Mouse (Mus musculus): ENCODE measurements at regions not wholly inside any gene's neighbourhood (a gene's known extent, or its start where the extent isn't known, plus 50 kb on each side); places are given as distances from the start of the nearest gene placed in this dataset.
"Not testable (repeated sequence)": the region's sequence is repeated elsewhere in the genome, so short reads cannot be mapped to it uniquely, and the experiment has no call there.

- DNase-seq (ENCODE audit: low spot score) = no peak
Observed at GRCm38 (mm10) chr13:25722595-25723525, 452.6 kb upstream of the Nrsn1 start.

- DNase-seq (ENCODE audit: low spot score) = no peak
Observed at GRCm38 (mm10) chr13:25700965-25701364, 430.7 kb upstream of the Nrsn1 start.

- DNase-seq (ENCODE audit: low spot score) = no peak
Observed at GRCm38 (mm10) chr13:25695956-25696355, 425.7 kb upstream of the Nrsn1 start.

GRCm38 (mm10) chr13:25695017-25695604 is 424.8 kb upstream of the Nrsn1 start:
- no peak for DNase-seq (ENCODE audit: low spot score)

GRCm38 (mm10) chr13:25678221-25678735 is 408.0 kb upstream of the Nrsn1 start:
- DNase-seq (ENCODE audit: low spot score) = no peak

- DNase-seq (ENCODE audit: low spot score) = no peak
Observed at GRCm38 (mm10) chr13:25675208-25675607, 404.9 kb upstream of the Nrsn1 start.

GRCm38 (mm10) chr13:25666022-25666421 is 395.7 kb upstream of the Nrsn1 start:
- no peak for DNase-seq (ENCODE audit: low spot score)

- DNase-seq (ENCODE audit: low spot score) = no peak
Observed at GRCm38 (mm10) chr13:25664963-25665606, 394.8 kb upstream of the Nrsn1 start.

- no peak for DNase-seq (ENCODE audit: low spot score)
Observed at GRCm38 (mm10) chr13:25648430-25648786, 378.1 kb upstream of the Nrsn1 start.

- no peak for DNase-seq (ENCODE audit: low spot score)
Observed at GRCm38 (mm10) chr13:25647711-25648429, 377.6 kb upstream of the Nrsn1 start.

- DNase-seq (ENCODE audit: low spot score) = peak; percentile 61
Observed at GRCm38 (mm10) chr13:25639522-25640291, 369.4 kb upstream of the Nrsn1 start.

- DNase-seq (ENCODE audit: low spot score) = no peak
Observed at GRCm38 (mm10) chr13:25629466-25629865, 359.2 kb upstream of the Nrsn1 start.

GRCm38 (mm10) chr13:25617578-25617977 is 347.3 kb upstream of the Nrsn1 start:
- no peak for DNase-seq (ENCODE audit: low spot score)

GRCm38 (mm10) chr13:25611986-25612385 is 341.7 kb upstream of the Nrsn1 start:
- DNase-seq (ENCODE audit: low spot score) = no peak

GRCm38 (mm10) chr13:25609641-25610040 is 339.3 kb upstream of the Nrsn1 start:
- no peak for DNase-seq (ENCODE audit: low spot score)

- no peak for DNase-seq (ENCODE audit: low spot score)
Observed at GRCm38 (mm10) chr13:25609241-25609640, 338.9 kb upstream of the Nrsn1 start.

- not testable (repeated sequence) for DNase-seq (ENCODE audit: low spot score)
Observed at GRCm38 (mm10) chr13:25601351-25601750, 331.0 kb upstream of the Nrsn1 start.

- no peak for DNase-seq (ENCODE audit: low spot score)
Observed at GRCm38 (mm10) chr13:25594629-25595028, 324.3 kb upstream of the Nrsn1 start.

- no peak for DNase-seq (ENCODE audit: low spot score)
Observed at GRCm38 (mm10) chr13:25570641-25571040, 300.3 kb upstream of the Nrsn1 start.

- peak; percentile 29 for DNase-seq (ENCODE audit: low spot score)
Observed at GRCm38 (mm10) chr13:25562746-25563145, 292.4 kb upstream of the Nrsn1 start.

- DNase-seq (ENCODE audit: low spot score) = no peak
Observed at GRCm38 (mm10) chr13:25560339-25560738, 290.0 kb upstream of the Nrsn1 start.

Measured in yolk sac, embryonic 10.5 days (tissue).